22 mouse cellular contexts compared by ENCODE assay signal in genomic region chr6:55093431-55094146, GRCm38 (mm10). TPM values are rescaled to one million over a fixed set of nuclear protein-coding genes. Genes with fewer than 3 reads are reported as not detected.
A peak's percentile ranks its signal among the peaks of the same experiment; 100 is the strongest.
DNase-seq lines count a peak whose midpoint lies in the region; ATAC-seq lines count a peak whose summit lies in the region.
"Had no signal": no experiment of that assay in that cellular context is flagged by ENCODE, and none has a peak within 500 bp of the region (broad histone marks: within the 10 kb centered on the region; RNA-seq: fewer than 3 reads in every experiment).

No protein-coding gene starts in this region.

- peaks cover 29% of the 10 kb centered on the region for H3K27me3 ChIP-seq in kidney, embryonic 14.5 days (ENCODE audit: control insufficient read depth, insufficient read depth, low read length)
- H3K27me3 ChIP-seq in hindbrain, embryonic 10.5 days (ENCODE audit: insufficient read depth, poor library complexity, severe bottlenecking), result no peaks in the 10 kb centered on the region
- H3K27me3 ChIP-seq: limb, embryonic 12.5 days; liver, embryonic 15.5 days; neural tube, embryonic 12.5 days had no signal

- peak; percentile 78 for ATAC-seq in kidney, embryonic 14.5 days (ENCODE audit: low FRiP score, low TSS enrichment)
- ATAC-seq: forebrain, embryonic 14.5 days; midbrain, embryonic 16.5 days had no signal

- no peaks in the 10 kb centered on the region for H3K4me1 ChIP-seq in kidney, embryonic 14.5 days (ENCODE audit: control insufficient read depth, insufficient read depth, low read length)
- no peaks in the 10 kb centered on the region for H3K4me1 ChIP-seq in hindbrain, embryonic 10.5 days (replicated peaks)
- H3K4me1 ChIP-seq: embryonic facial prominence, embryonic 10.5 days; limb, embryonic 12.5 days; liver, embryonic 15.5 days had no signal

- H3K36me3 ChIP-seq in kidney, embryonic 14.5 days (ENCODE audit: control insufficient read depth, insufficient read depth, low read length), result no peaks in the 10 kb centered on the region
- H3K36me3 ChIP-seq in hindbrain, embryonic 10.5 days, result no peaks in the 10 kb centered on the region
- H3K36me3 ChIP-seq: embryonic facial prominence, embryonic 10.5 days; limb, embryonic 12.5 days; liver, embryonic 15.5 days; neural tube, embryonic 12.5 days had no signal

- no peak overlapping the region for H3K27ac ChIP-seq in kidney, embryonic 14.5 days (ENCODE audit: low read depth, low read length)
- no peak overlapping the region for H3K27ac ChIP-seq in hindbrain, embryonic 10.5 days
- H3K27ac ChIP-seq: embryonic facial prominence, embryonic 10.5 days; layer of hippocampus, adult 2 months; limb, embryonic 12.5 days; liver, embryonic 15.5 days; neural tube, embryonic 12.5 days had no signal

- no peak for DNase-seq in kidney, postnatal 10 days
- peak; percentile 36 for DNase-seq in R1 (ENCODE audit: low read depth, low spot score)
- DNase-seq in hindbrain, embryonic 10.5 days (ENCODE audit: low spot score), result peak; percentile 6
- peak; percentile 61 for DNase-seq in mesoderm, embryonic 11.5 days (ENCODE audit: low read depth, low spot score)
- no peak for DNase-seq in cerebellum, adult 9-11 months
- no peak for DNase-seq in left cerebral cortex, adult 9 months (ENCODE audit: low spot score in 2 of 2)
- DNase-seq in cerebellum, postnatal 36 days, result no peak
- DNase-seq: adrenal gland, postnatal 25 days; cerebellum, adult 2 months; heart, postnatal 4 days; kidney, adult 8-10 months; lung, postnatal 10 days; thymus, postnatal 4 days had no signal

- no peak overlapping the region for H3K4me3 ChIP-seq in kidney, embryonic 14.5 days (ENCODE audit: low read length)
- H3K4me3 ChIP-seq in hindbrain, embryonic 10.5 days, result no peak overlapping the region
- H3K4me3 ChIP-seq: embryonic facial prominence, embryonic 10.5 days; erythroblast, embryonic 14.5 days; layer of hippocampus, adult 2 months; limb, embryonic 12.5 days; liver, embryonic 15.5 days; neural tube, embryonic 12.5 days had no signal

- H3K9me3 ChIP-seq in kidney, embryonic 14.5 days (ENCODE audit: control insufficient read depth, low read length), result no peaks in the 10 kb centered on the region
- H3K9me3 ChIP-seq in hindbrain, embryonic 10.5 days, result no peaks in the 10 kb centered on the region
- H3K9me3 ChIP-seq: embryonic facial prominence, embryonic 10.5 days; limb, embryonic 12.5 days; liver, embryonic 15.5 days; neural tube, embryonic 12.5 days had no signal

- no peak overlapping the region for H3K4me2 ChIP-seq in kidney, embryonic 14.5 days (replicated peaks; ENCODE audit: low read depth, low read length)
- H3K4me2 ChIP-seq: limb, embryonic 12.5 days; liver, embryonic 15.5 days; neural tube, embryonic 12.5 days had no signal

- WGBS in kidney, embryonic 14.5 days, result 21% methylated on average over 6 of the region's 6 CpGs
- 81% methylated on average over 6 of the region's 6 CpGs for WGBS in hindbrain, embryonic 10.5 days

- no peak overlapping the region for H3K9ac ChIP-seq in kidney, embryonic 14.5 days (ENCODE audit: low read depth, low read length)
- H3K9ac ChIP-seq: limb, embryonic 12.5 days; liver, embryonic 15.5 days; neural tube, embryonic 12.5 days had no signal

RNA-seq across cellular contexts. Expression of gene Crhr2, which starts 39.2 kb away (rescaled TPM):
- polyA plus RNA-seq in kidney, embryonic 14.5 days (2014; fragmentation: Nextera tagmentation; extraction: Ambion mirVana), result not detected in 2 replicates
- polyA plus RNA-seq in hindbrain, embryonic 10.5 days (2016; fragmentation: Nextera tagmentation; extraction: Ambion mirVana), result 0.24 and 0.62 TPM in 2 replicates
- polyA plus RNA-seq: erythroblast, embryonic 14.5 days; limb, embryonic 12.5 days had no signal

RNA-seq across cellular contexts. Expression of gene Gars, which starts 55.8 kb away (rescaled TPM):
- polyA plus RNA-seq in kidney, embryonic 14.5 days (2014; fragmentation: Nextera tagmentation; extraction: Ambion mirVana), result 105 and 153 TPM in 2 replicates
- polyA plus RNA-seq in hindbrain, embryonic 10.5 days (2016; fragmentation: Nextera tagmentation; extraction: Ambion mirVana), result 210 and 216 TPM in 2 replicates

Comparison
In these comparisons a context has a peak if more than half of its experiments do, and no peak if none do; other contexts are left out.
1. DNase-seq: peak in R1 (single experiment), hindbrain, embryonic 10.5 days (single experiment) and mesoderm, embryonic 11.5 days (single experiment); none in kidney, postnatal 10 days (single experiment), cerebellum, adult 9-11 months (single experiment), left cerebral cortex, adult 9 months (0 of 2) and cerebellum, postnatal 36 days (0 of 2).